Mouse (Mus musculus) E14TG2a.4 (cell line): ENCODE measurements around the gene Zcchc14.

ENCODE experiments used
- H3K27me3 ChIP-seq: 2 replicates; pipeline ENCODE4 v1.6.1; 2014; ENCODE audit warnings: low read length, control low read depth; ENCODE audit not compliant: insufficient read depth
- H3K36me3 ChIP-seq: 2 replicates; pipeline ENCODE4 v1.6.1; 2014; ENCODE audit warnings: low read length, control low read depth; ENCODE audit not compliant: insufficient read depth
- H3K4me1 ChIP-seq: replicated peaks from 2 replicates; pipeline ENCODE4 v1.6.1; 2014; ENCODE audit warnings: low read depth, low read length, control low read depth
- H3K4me3 ChIP-seq: replicated peaks from 2 replicates; pipeline ENCODE4 v1.5.1; 2014; ENCODE audit warnings: mild to moderate bottlenecking, low read length
- H3K9me3 ChIP-seq: 2 replicates; pipeline ENCODE4 v1.6.1; 2014; ENCODE audit warnings: low read length, control low read depth
- CTCF ChIP-seq: conservative IDR thresholded peaks from 2 replicates; pipeline ENCODE4 v1.5.1; 2014; ENCODE audit warnings: low read length
- NANOG ChIP-seq: IDR thresholded peaks from 2 replicates; pipeline ENCODE4 v1.6.1; 2014; ENCODE audit warnings: borderline replicate concordance, low read length, mixed read lengths
- POU5F1 ChIP-seq: IDR thresholded peaks from 2 replicates; pipeline ENCODE4 v1.6.1; 2014; ENCODE audit warnings: low read length, borderline replicate concordance

Zcchc14 gene

DNA sequence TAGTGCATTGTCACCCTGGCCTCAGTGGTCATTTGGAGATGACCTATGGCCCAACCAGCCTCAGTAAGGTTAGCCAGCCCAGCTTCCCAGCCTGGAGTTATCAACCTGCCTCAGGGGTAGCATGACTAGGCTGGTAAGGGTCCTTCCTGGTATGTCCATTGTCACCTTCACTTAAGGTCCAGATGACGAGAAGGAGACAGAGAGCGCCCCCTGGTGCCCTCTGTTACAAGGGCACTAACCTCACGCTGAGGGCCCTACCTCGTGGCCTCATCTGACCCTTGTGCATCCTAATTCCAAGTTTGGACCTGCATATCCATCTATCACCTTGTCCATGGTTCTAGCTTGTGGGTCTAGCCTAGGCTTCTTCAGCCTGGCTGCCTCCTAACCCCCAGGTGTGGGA, 32.7 kb upstream of the Zcchc14 start:
- no peaks in the 10 kb centered on the region for H3K27me3 ChIP-seq
- no peak overlapping the region for H3K4me3 ChIP-seq
- H3K36me3 ChIP-seq: no peaks in the 10 kb centered on the region
- no peaks in the 10 kb centered on the region for H3K9me3 ChIP-seq
- TF ChIP-seq CTCF: peak; percentile 63
- no peak for TF ChIP-seq POU5F1
- TF ChIP-seq NANOG: no peak
- peaks cover 49% of the 10 kb centered on the region for H3K4me1 ChIP-seq

- Histone ChIP-seq H3K36me3 (no peaks in the 10 kb centered on the region), H3K4me1 (peaks cover 42% of the 10 kb centered on the region), H3K4me3 (no peak overlapping the region), H3K27me3 (no peaks in the 10 kb centered on the region), H3K9me3 (no peaks in the 10 kb centered on the region)
- TF ChIP-seq CTCF (no peak), NANOG (no peak), POU5F1 (no peak)
These were observed 30.6 kb upstream of the Zcchc14 start for GRCm38 (mm10) chr8:121683083-121683832.

DNA sequence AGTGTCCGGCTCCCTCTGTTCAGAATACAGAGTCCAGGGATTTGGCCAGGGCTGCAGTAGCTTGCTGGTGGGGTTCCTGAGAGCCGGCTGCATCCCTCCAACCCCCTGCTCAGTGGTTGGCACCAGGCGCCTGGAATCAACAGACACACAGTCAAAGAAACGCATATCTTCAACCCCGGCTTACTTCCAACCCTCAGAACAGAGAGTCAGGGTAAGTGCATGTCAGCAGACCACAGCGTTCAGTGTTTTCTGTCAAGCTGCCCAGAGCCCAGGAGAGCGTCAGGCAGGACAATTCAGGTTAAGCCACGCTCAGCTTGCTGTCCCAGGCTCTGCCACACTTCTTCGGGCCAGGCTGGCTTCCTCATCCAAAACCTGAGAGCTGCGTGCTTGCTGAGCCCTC, 28.8 kb upstream of the Zcchc14 start:
- Histone ChIP-seq H3K9me3 (no peaks in the 10 kb centered on the region), H3K36me3 (no peaks in the 10 kb centered on the region), H3K4me1 (peaks cover 27% of the 10 kb centered on the region), H3K4me3 (no peak overlapping the region), H3K27me3 (peaks cover 2% of the 10 kb centered on the region; the same call in 1 of the 2 replicates)
- no peak for TF ChIP-seq NANOG
- no peak for TF ChIP-seq CTCF
- no peak for TF ChIP-seq POU5F1

DNA sequence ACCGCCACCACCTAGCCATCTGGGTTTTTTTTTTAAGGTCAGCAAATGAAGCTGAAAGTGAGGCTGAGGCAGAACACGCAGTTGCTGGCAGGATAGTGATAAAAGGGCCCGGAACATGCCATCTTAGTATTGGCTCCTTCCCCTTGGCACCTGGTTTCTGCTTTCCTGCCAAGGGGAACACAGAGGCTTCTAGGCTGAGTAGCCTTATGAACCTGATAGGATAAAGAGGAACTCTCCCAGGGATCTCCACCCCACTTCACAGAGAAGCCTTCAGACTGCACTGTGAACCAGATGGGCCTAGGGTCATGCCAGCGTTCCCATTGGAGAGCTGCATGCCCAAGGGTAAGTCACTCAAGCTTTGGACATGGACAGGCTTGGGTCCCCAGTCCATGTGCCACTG, 28.2 kb upstream of the Zcchc14 start:
- no peak for TF ChIP-seq CTCF
- TF ChIP-seq POU5F1: no peak
- no peak for TF ChIP-seq NANOG
- H3K4me1 ChIP-seq: peaks cover 27% of the 10 kb centered on the region
- peaks cover 2% of the 10 kb centered on the region; the same call in 1 of the 2 replicates for H3K27me3 ChIP-seq
- no peaks in the 10 kb centered on the region for H3K9me3 ChIP-seq
- H3K4me3 ChIP-seq: no peak overlapping the region
- no peaks in the 10 kb centered on the region for H3K36me3 ChIP-seq

- Histone ChIP-seq H3K27me3 (peaks cover 7% of the 10 kb centered on the region; the same call in 1 of the 2 replicates), H3K36me3 (no peaks in the 10 kb centered on the region), H3K4me3 (no peak overlapping the region), H3K9me3 (no peaks in the 10 kb centered on the region), H3K4me1 (peaks cover 35% of the 10 kb centered on the region)
- TF ChIP-seq NANOG (no peak), CTCF (no peak)
These were observed 26.0 kb upstream of the Zcchc14 start for GRCm38 (mm10) chr8:121678696-121679095.

- H3K36me3 ChIP-seq: no peaks in the 10 kb centered on the region
- no peak for TF ChIP-seq CTCF
- TF ChIP-seq POU5F1: no peak
- TF ChIP-seq NANOG: no peak
- peaks cover 14% of the 10 kb centered on the region for H3K27me3 ChIP-seq
- no peaks in the 10 kb centered on the region for H3K9me3 ChIP-seq
- peak overlapping the region; percentile 68 for H3K4me3 ChIP-seq
- peaks cover 29% of the 10 kb centered on the region for H3K4me1 ChIP-seq
These were observed 23.0 kb upstream of the Zcchc14 start for GRCm38 (mm10) chr8:121675701-121676100.

- peaks cover 14% of the 10 kb centered on the region for H3K27me3 ChIP-seq
- H3K4me1 ChIP-seq: peaks cover 33% of the 10 kb centered on the region
- no peaks in the 10 kb centered on the region for H3K36me3 ChIP-seq
- H3K9me3 ChIP-seq: no peaks in the 10 kb centered on the region
- no peak for TF ChIP-seq CTCF
- TF ChIP-seq POU5F1: no peak
- TF ChIP-seq NANOG: no peak
- peak overlapping the region; percentile 68 for H3K4me3 ChIP-seq
These were observed 22.5 kb upstream of the Zcchc14 start for GRCm38 (mm10) chr8:121675161-121675560.

GRCm38 (mm10) chr8:121674524-121674923, 21.8 kb upstream of the Zcchc14 start:
- Histone ChIP-seq H3K4me1 (peaks cover 39% of the 10 kb centered on the region), H3K27me3 (peaks cover 17% of the 10 kb centered on the region), H3K4me3 (no peak overlapping the region), H3K36me3 (no peaks in the 10 kb centered on the region), H3K9me3 (no peaks in the 10 kb centered on the region)
- peak; percentile 79 for TF ChIP-seq CTCF
- no peak for TF ChIP-seq NANOG
- TF ChIP-seq POU5F1: no peak

DNA sequence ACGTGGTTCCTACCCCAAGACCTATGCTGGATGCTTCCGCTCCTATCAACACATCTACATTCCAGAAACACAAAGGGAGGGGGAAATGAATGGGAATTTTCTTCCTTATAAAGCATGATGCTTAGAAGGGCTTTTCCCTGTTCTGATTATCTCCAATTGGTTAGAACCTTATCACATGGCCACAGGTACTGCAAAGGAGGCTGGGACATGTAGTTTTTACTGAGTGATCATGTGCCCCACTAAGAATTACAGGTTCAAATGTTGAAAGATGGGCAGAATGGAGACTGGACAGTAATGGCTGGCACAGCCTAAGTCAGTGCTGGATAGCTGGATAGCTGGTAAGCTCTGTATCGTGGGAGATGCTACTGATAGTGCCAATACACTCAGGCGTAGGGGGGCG, 21.2 kb upstream of the Zcchc14 start:
- TF ChIP-seq CTCF: no peak
- no peak for TF ChIP-seq NANOG
- TF ChIP-seq POU5F1: no peak
- H3K36me3 ChIP-seq: no peaks in the 10 kb centered on the region
- no peak overlapping the region for H3K4me3 ChIP-seq
- H3K9me3 ChIP-seq: no peaks in the 10 kb centered on the region
- H3K4me1 ChIP-seq: peaks cover 44% of the 10 kb centered on the region
- peaks cover 17% of the 10 kb centered on the region for H3K27me3 ChIP-seq
